Mouse (Mus musculus) heart, postnatal 14 days (tissue): ENCODE results near the gene Hoxc4. TPM values are rescaled to one million over a fixed set of nuclear protein-coding genes. Genes with fewer than 3 reads are reported as not detected.

Source experiments
- DNase-seq, 2 experiments: peaks; one replicate each; pipeline ENCODE4 v3.0.0; 2021 to 2022
- intact Hi-C: fragments of 180-260 bp; cut with DNase I; formaldehyde crosslinking; loops from one replicate; pipeline ENCODE4 v1.15.1; 2025
- long read RNA-seq, 2 experiments: library from polyadenylated mRNA; stranded (forward); transcript quantifications; one replicate each; pipeline ENCODE4 v2.0.0; 2021
- total RNA-seq, 2 experiments: library from RNA; stranded (reverse); gene quantifications; 2 replicates each; pipeline ENCODE4 v1.2.3; 2021

Hoxc4 gene
- total RNA-seq, result under 1 TPM in 1 of 2 experiments, not detected in 1; 0.31 TPM
- long read RNA-seq, experiment 1, result 0 reads
- long read RNA-seq, experiment 2, result 0 reads

- no peak for DNase-seq
- intact Hi-C loops, result no loop called here
These were observed at the start of gene Hoxc4 for GRCm38 (mm10) chr15:103018636-103019035. Gene Hoxc4, plus strand, starts transcription at chr15:103018934.

- DNase-seq, result no peak
- intact Hi-C loops, result no loop called here
These were observed 49.4 kb upstream of the Hoxc4 start for GRCm38 (mm10) chr15:102969296-102969695.

GRCm38 (mm10) chr15:102970740-102971139, 48.0 kb upstream of the Hoxc4 start:
- intact Hi-C loops, result loop anchor here (5.0 kb wide), 1 partner anchor 208 kb away; no protein-coding TSS in a partner anchor
- DNase-seq, result no peak

- no peak for DNase-seq
- intact Hi-C loops, result loop anchor here (5.0 kb wide), 1 partner anchor 210 kb away; no protein-coding TSS in a partner anchor
These were observed 46.5 kb upstream of the Hoxc4 start for GRCm38 (mm10) chr15:102972254-102972653.

- intact Hi-C loops, result loop anchor here (5.0 kb wide), 1 partner anchor 210 kb away; no protein-coding TSS in a partner anchor
- DNase-seq, result no peak
These were observed 46.0 kb upstream of the Hoxc4 start for GRCm38 (mm10) chr15:102972753-102973152.

- intact Hi-C loops, result no loop called here
- no peak for DNase-seq
These were observed 43.7 kb upstream of the Hoxc4 start for GRCm38 (mm10) chr15:102975034-102975433.

GRCm38 (mm10) chr15:102975688-102976111, 43.0 kb upstream of the Hoxc4 start:
- DNase-seq, result no peak
- intact Hi-C loops, result no loop called here

GRCm38 (mm10) chr15:102976171-102976570, 42.6 kb upstream of the Hoxc4 start, which contains the start of gene Hoxc9:
Gene Hoxc9, plus strand, starts transcription at chr15:102976439.
- DNase-seq, result no peak
- intact Hi-C loops, result no loop called here

- intact Hi-C loops, result no loop called here
- DNase-seq, result no peak
These were observed 41.9 kb upstream of the Hoxc4 start for GRCm38 (mm10) chr15:102976631-102977422.

GRCm38 (mm10) chr15:102977423-102977974, 41.2 kb upstream of the Hoxc4 start:
- DNase-seq, result no peak
- intact Hi-C loops, result no loop called here

- intact Hi-C loops, result no loop called here
- DNase-seq, result no peak
These were observed 39.9 kb upstream of the Hoxc4 start for GRCm38 (mm10) chr15:102978615-102979515.

GRCm38 (mm10) chr15:102979936-102980335, 38.8 kb upstream of the Hoxc4 start:
- intact Hi-C loops, result no loop called here
- DNase-seq, result no peak

GRCm38 (mm10) chr15:102980352-102980751, 38.4 kb upstream of the Hoxc4 start:
- intact Hi-C loops, result no loop called here
- DNase-seq, result no peak

GRCm38 (mm10) chr15:102980912-102981311, 37.8 kb upstream of the Hoxc4 start:
- no peak for DNase-seq
- intact Hi-C loops, result no loop called here

GRCm38 (mm10) chr15:102981379-102982288, 37.1 kb upstream of the Hoxc4 start:
- DNase-seq, result no peak
- intact Hi-C loops, result no loop called here

GRCm38 (mm10) chr15:102983716-102984115, 35.0 kb upstream of the Hoxc4 start:
- DNase-seq, result no peak
- intact Hi-C loops, result no loop called here

- no peak for DNase-seq
- intact Hi-C loops, result no loop called here
These were observed 34.2 kb upstream of the Hoxc4 start for GRCm38 (mm10) chr15:102984521-102984920.

GRCm38 (mm10) chr15:102984925-102985324, 33.8 kb upstream of the Hoxc4 start:
- DNase-seq, result no peak
- intact Hi-C loops, result loop anchor here (5.0 kb wide), 2 partner anchors 147 to 322 kb away; no protein-coding TSS in a partner anchor

GRCm38 (mm10) chr15:102987124-102987833, 31.5 kb upstream of the Hoxc4 start:
- intact Hi-C loops, result loop anchor here (1.0 to 5.0 kb wide), 5 partner anchors 145 to 320 kb away; no protein-coding TSS in a partner anchor
- peak; percentile 92 to 97 for DNase-seq
